Mouse (Mus musculus) hematopoietic stem cell, adult 5-6 weeks (primary cell): ENCODE data around the gene Dcaf17. TPM values are rescaled to one million over a fixed set of nuclear protein-coding genes. Genes with fewer than 3 reads are reported as not detected.

Source experiments
- ATAC-seq, 2 experiments: fragments of 125-278 bp in 1 of 2; replicated peaks in 1 of 2; 2 replicates each; pipeline ENCODE4 v1.8.0; 2016 to 2017; ENCODE audit warnings: inconsistent platforms in 2 of 2, mild to moderate bottlenecking in 2 of 2, moderate number of reproducible peaks in 2 of 2, low read depth in 1 of 2, moderate TSS enrichment in 1 of 2; ENCODE audit not compliant: low FRiP score in 2 of 2, poor library complexity in 2 of 2, severe bottlenecking in 2 of 2, insufficient read depth in 1 of 2, low TSS enrichment in 1 of 2
- total RNA-seq: library from RNA; stranded (forward); fragments of 172-1452, 232-1000 nt; gene quantifications from 2 replicates; pipeline ENCODE4 v1.2.3, GENCODE M21; 2017

Gene Dcaf17
- total RNA-seq, 1 experiment from 2014 or later, result 17.2 TPM

- ATAC-seq, result no peak
These were observed 9.0 kb upstream of the Dcaf17 start for GRCm38 (mm10) chr2:71046151-71046550.

GRCm38 (mm10) chr2:71046751-71047320 is 8.3 kb upstream of the Dcaf17 start:
- peak; percentile 7 to 32; a peak in 1 of 4 replicates for ATAC-seq

- ATAC-seq, result 0 out of 4 replicates have a peak, but pooled peaks of 1 of the 2 experiments have one; percentile 17
These were observed 6.2 kb upstream of the Dcaf17 start for GRCm38 (mm10) chr2:71048896-71049295.

GRCm38 (mm10) chr2:71050511-71050910 is 4.6 kb upstream of the Dcaf17 start:
- ATAC-seq, result no peak

- ATAC-seq, result no peak
These were observed 412 bp upstream of the Dcaf17 start for GRCm38 (mm10) chr2:71054716-71055115.

GRCm38 (mm10) chr2:71056115-71056835 is 1.1 kb downstream of the Dcaf17 start:
- no peak for ATAC-seq

- no peak for ATAC-seq
These were observed 16.5 kb downstream of the Dcaf17 start for GRCm38 (mm10) chr2:71071601-71072000.

- no peak for ATAC-seq
These were observed 18.2 kb downstream of the Dcaf17 start for GRCm38 (mm10) chr2:71073330-71073729.

- ATAC-seq, result no peak
These were observed 18.7 kb downstream of the Dcaf17 start for GRCm38 (mm10) chr2:71073828-71074227.

GRCm38 (mm10) chr2:71082416-71082815 is 27.3 kb downstream of the Dcaf17 start:
- no peak for ATAC-seq

- no peak for ATAC-seq
These were observed 28.5 kb downstream of the Dcaf17 start for GRCm38 (mm10) chr2:71083454-71084193.

- no peak for ATAC-seq
These were observed 34.6 kb downstream of the Dcaf17 start for GRCm38 (mm10) chr2:71089766-71090165.

- ATAC-seq, result no peak
These were observed 35.7 kb downstream of the Dcaf17 start for GRCm38 (mm10) chr2:71090660-71091445.

- no peak for ATAC-seq
These were observed 41.0 kb downstream of the Dcaf17 start for GRCm38 (mm10) chr2:71096170-71096569.

- ATAC-seq, result peak; percentile 43 to 51; a peak in 1 of 4 replicates
These were observed 47.6 kb downstream of the Dcaf17 start for GRCm38 (mm10) chr2:71102621-71103291.

- peak; percentile 57 to 69; a peak in 2 of 4 replicates for ATAC-seq
These were observed 48.2 kb downstream of the Dcaf17 start for GRCm38 (mm10) chr2:71103292-71103680.

- no peak for ATAC-seq
These were observed 49.6 kb downstream of the Dcaf17 start for GRCm38 (mm10) chr2:71104696-71105095.
